Mouse (Mus musculus): ENCODE results near the gene Sh3kbp1. TPM values are rescaled to one million over a fixed set of nuclear protein-coding genes. Genes with fewer than 3 reads are reported as not detected.

Sh3kbp1 gene
- polyA plus RNA-seq, 1 experiment from 2014 or later: 29.6 TPM

- ATAC-seq (ENCODE audit: insufficient read depth, low FRiP score): no peak; the same call in 1 of the 2 replicates
- 76% methylated on average over 13 of the region's 13 CpGs for WGBS
These were observed 84.3 kb downstream of the Sh3kbp1 start for GRCm38 (mm10) chrX:159711070-159712029.

DNA sequence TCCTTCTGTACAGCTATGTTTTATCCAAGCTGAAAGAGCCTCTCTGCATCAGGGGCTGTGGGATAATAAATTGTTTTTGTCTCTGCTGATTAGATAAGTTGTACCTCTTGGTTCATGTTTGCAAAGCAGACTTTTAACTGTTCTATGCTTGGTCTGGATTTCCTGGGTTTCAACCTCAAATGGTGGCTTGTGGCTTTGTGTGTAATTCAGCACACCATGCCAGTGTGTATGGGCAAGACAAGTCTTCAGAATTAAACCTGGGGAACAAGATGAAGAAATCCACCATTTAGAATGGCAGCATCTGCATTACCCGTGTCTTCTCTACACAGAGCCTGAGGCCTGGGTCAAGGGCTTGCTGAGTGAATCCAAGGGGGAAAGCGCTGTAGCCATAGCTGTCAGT, 86.1 kb downstream of the Sh3kbp1 start:
- Histone ChIP-seq H3K27me3 (ENCODE audit: control insufficient read depth, insufficient read depth, low read length) (peaks cover 4% of the 10 kb centered on the region; the same call in 1 of the 2 replicates), H3K27ac (ENCODE audit: low read length) (no peak overlapping the region), H3K36me3 (ENCODE audit: control insufficient read depth, insufficient read depth, low read length) (no peaks in the 10 kb centered on the region), H3K9ac (ENCODE audit: low read length) (no peak overlapping the region), H3K4me2 (ENCODE audit: low read depth, low read length) (no peak overlapping the region), H3K4me3 (replicated peaks; ENCODE audit: low read length) (no peak overlapping the region), H3K4me1 (ENCODE audit: control insufficient read depth, insufficient read depth, low read length) (no peaks in the 10 kb centered on the region), H3K9me3 (replicated peaks; ENCODE audit: control insufficient read depth, low read length) (no peaks in the 10 kb centered on the region)
- WGBS: 88% methylated on average over 2 of the region's 2 CpGs
- ATAC-seq (ENCODE audit: insufficient read depth, low FRiP score): no peak

More at GRCm38 (mm10) chrX:159711070-159712029, 84.3 kb downstream of the Sh3kbp1 start:
- H3K9ac ChIP-seq (ENCODE audit: low read length): no peak overlapping the region
- H3K4me2 ChIP-seq (ENCODE audit: low read depth, low read length): no peak overlapping the region
- no peaks in the 10 kb centered on the region for H3K4me1 ChIP-seq (ENCODE audit: control insufficient read depth, insufficient read depth, low read length)
- H3K9me3 ChIP-seq (replicated peaks; ENCODE audit: control insufficient read depth, low read length): no peaks in the 10 kb centered on the region
- peaks cover 4% of the 10 kb centered on the region; the same call in 1 of the 2 replicates for H3K27me3 ChIP-seq (ENCODE audit: control insufficient read depth, insufficient read depth, low read length)
- no peak overlapping the region for H3K4me3 ChIP-seq (replicated peaks; ENCODE audit: low read length)
- H3K27ac ChIP-seq (ENCODE audit: low read length): no peak overlapping the region
- no peaks in the 10 kb centered on the region for H3K36me3 ChIP-seq (ENCODE audit: control insufficient read depth, insufficient read depth, low read length)

GRCm38 (mm10) chrX:159721390-159721789, 94.3 kb downstream of the Sh3kbp1 start:
- no peak for ATAC-seq (ENCODE audit: insufficient read depth, low FRiP score)
- H3K27me3 ChIP-seq (ENCODE audit: control insufficient read depth, insufficient read depth, low read length): peaks cover 3% of the 10 kb centered on the region; the same call in 1 of the 2 replicates
- H3K9me3 ChIP-seq (replicated peaks; ENCODE audit: control insufficient read depth, low read length): no peaks in the 10 kb centered on the region
- no peaks in the 10 kb centered on the region for H3K4me1 ChIP-seq (ENCODE audit: control insufficient read depth, insufficient read depth, low read length)
- no peak overlapping the region for H3K9ac ChIP-seq (ENCODE audit: low read length)
- no peak overlapping the region for H3K4me3 ChIP-seq (replicated peaks; ENCODE audit: low read length)
- H3K27ac ChIP-seq (ENCODE audit: low read length): no peak overlapping the region
- no peaks in the 10 kb centered on the region for H3K36me3 ChIP-seq (ENCODE audit: control insufficient read depth, insufficient read depth, low read length)
- no peak overlapping the region for H3K4me2 ChIP-seq (ENCODE audit: low read depth, low read length)
- 87% methylated on average over 1 of the region's 1 CpGs for WGBS

DNA sequence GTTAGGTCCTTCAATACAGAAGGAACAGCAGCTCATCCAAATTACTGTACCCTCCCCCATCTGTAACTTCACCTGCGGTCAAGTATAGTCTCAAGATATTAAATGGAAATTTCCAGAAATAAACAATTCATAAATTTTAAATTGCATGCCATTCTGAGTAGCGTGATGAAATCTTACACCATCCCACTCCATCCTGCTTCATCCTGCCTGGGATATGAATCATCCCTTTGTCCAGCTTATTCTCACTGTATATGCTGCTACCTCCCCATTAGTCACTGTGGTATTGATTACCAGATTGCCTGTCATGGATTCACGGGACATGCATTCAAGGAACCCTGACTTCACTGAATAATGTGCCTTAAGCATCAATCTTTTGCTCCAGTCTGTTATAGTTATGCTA, 104.3 kb downstream of the Sh3kbp1 start:
- Histone ChIP-seq H3K27ac (ENCODE audit: low read length) (no peak overlapping the region), H3K4me2 (ENCODE audit: low read depth, low read length) (no peak overlapping the region), H3K9ac (ENCODE audit: low read length) (no peak overlapping the region), H3K36me3 (ENCODE audit: control insufficient read depth, insufficient read depth, low read length) (no peaks in the 10 kb centered on the region), H3K27me3 (ENCODE audit: control insufficient read depth, insufficient read depth, low read length) (0 out of 2 replicates have a peak, but pooled peaks cover 3% of the 10 kb centered on the region), H3K9me3 (replicated peaks; ENCODE audit: control insufficient read depth, low read length) (no peaks in the 10 kb centered on the region), H3K4me1 (ENCODE audit: control insufficient read depth, insufficient read depth, low read length) (no peaks in the 10 kb centered on the region), H3K4me3 (replicated peaks; ENCODE audit: low read length) (no peak overlapping the region)
- WGBS: 76% methylated on average over 3 of the region's 3 CpGs
- ATAC-seq (ENCODE audit: insufficient read depth, low FRiP score): no peak

DNA sequence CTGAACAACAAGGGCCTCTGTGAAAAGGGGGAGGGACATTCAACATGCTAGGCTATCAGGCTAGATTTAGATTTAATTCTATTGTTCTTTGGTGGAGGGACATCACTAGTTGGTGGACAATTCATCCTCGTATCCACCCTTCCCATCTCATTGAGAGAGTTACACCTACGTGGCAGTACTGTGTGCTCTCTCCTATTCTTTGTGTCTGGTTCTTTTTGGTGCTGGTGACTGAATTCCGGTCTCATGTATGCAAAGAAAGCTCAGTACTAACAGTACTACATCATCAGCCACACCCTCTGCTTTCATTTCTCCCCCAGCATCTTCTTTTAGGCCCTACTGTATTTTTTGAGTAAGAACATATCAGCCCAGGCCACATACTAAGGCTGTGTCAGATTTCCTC, 105.8 kb downstream of the Sh3kbp1 start:
- Histone ChIP-seq H3K4me1 (ENCODE audit: control insufficient read depth, insufficient read depth, low read length) (no peaks in the 10 kb centered on the region), H3K36me3 (ENCODE audit: control insufficient read depth, insufficient read depth, low read length) (no peaks in the 10 kb centered on the region), H3K27ac (ENCODE audit: low read length) (no peak overlapping the region), H3K27me3 (ENCODE audit: control insufficient read depth, insufficient read depth, low read length) (0 out of 2 replicates have a peak, but pooled peaks cover 3% of the 10 kb centered on the region), H3K4me2 (ENCODE audit: low read depth, low read length) (no peak overlapping the region), H3K9me3 (replicated peaks; ENCODE audit: control insufficient read depth, low read length) (no peaks in the 10 kb centered on the region), H3K9ac (ENCODE audit: low read length) (no peak overlapping the region), H3K4me3 (replicated peaks; ENCODE audit: low read length) (no peak overlapping the region)
- WGBS: 81% methylated on average over 3 of the region's 3 CpGs
- no peak for ATAC-seq (ENCODE audit: insufficient read depth, low FRiP score)

GRCm38 (mm10) chrX:159733948-159734347, 106.9 kb downstream of the Sh3kbp1 start:
- Histone ChIP-seq H3K36me3 (ENCODE audit: control insufficient read depth, insufficient read depth, low read length) (no peaks in the 10 kb centered on the region), H3K27ac (ENCODE audit: low read length) (no peak overlapping the region), H3K9ac (ENCODE audit: low read length) (no peak overlapping the region), H3K4me1 (ENCODE audit: control insufficient read depth, insufficient read depth, low read length) (no peaks in the 10 kb centered on the region), H3K4me3 (replicated peaks; ENCODE audit: low read length) (no peak overlapping the region), H3K4me2 (ENCODE audit: low read depth, low read length) (no peak overlapping the region), H3K9me3 (replicated peaks; ENCODE audit: control insufficient read depth, low read length) (no peaks in the 10 kb centered on the region), H3K27me3 (ENCODE audit: control insufficient read depth, insufficient read depth, low read length) (0 out of 2 replicates have a peak, but pooled peaks cover 3% of the 10 kb centered on the region)
- WGBS: 73% methylated on average over 2 of the region's 2 CpGs
- no peak for ATAC-seq (ENCODE audit: insufficient read depth, low FRiP score)

- no peak for ATAC-seq (ENCODE audit: insufficient read depth, low FRiP score)
These were observed 108.5 kb downstream of the Sh3kbp1 start for GRCm38 (mm10) chrX:159735513-159736099.

DNA sequence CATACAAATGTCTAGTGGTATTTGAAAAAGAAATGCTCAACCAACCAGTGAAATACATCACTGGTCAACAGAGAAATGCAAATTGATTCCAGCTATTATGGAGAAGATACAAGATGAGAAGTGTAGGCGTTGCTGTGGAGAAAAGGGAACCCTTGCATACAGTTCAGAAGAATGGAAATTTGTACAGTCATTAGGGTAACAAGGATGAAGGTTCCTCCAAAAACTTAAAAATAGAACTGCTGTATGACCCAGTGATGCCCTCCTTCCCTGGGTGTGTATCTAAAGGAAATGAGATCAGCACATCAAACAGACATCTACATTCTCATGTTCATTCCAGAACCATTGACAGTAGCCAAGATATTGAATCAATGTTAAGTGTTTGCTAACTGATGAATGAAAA, 110.3 kb downstream of the Sh3kbp1 start:
- Histone ChIP-seq H3K4me1 (ENCODE audit: control insufficient read depth, insufficient read depth, low read length) (no peaks in the 10 kb centered on the region), H3K4me2 (ENCODE audit: low read depth, low read length) (no peak overlapping the region), H3K4me3 (replicated peaks; ENCODE audit: low read length) (no peak overlapping the region), H3K27me3 (ENCODE audit: control insufficient read depth, insufficient read depth, low read length) (peaks cover 3% of the 10 kb centered on the region; the same call in 1 of the 2 replicates), H3K36me3 (ENCODE audit: control insufficient read depth, insufficient read depth, low read length) (no peaks in the 10 kb centered on the region), H3K9me3 (replicated peaks; ENCODE audit: control insufficient read depth, low read length) (no peaks in the 10 kb centered on the region), H3K27ac (ENCODE audit: low read length) (no peak overlapping the region), H3K9ac (ENCODE audit: low read length) (no peak overlapping the region)
- WGBS: 72% methylated on average over 1 of the region's 1 CpGs
- no peak for ATAC-seq (ENCODE audit: insufficient read depth, low FRiP score)

More at GRCm38 (mm10) chrX:159735513-159736099, 108.5 kb downstream of the Sh3kbp1 start:
- Histone ChIP-seq H3K4me1 (ENCODE audit: control insufficient read depth, insufficient read depth, low read length) (no peaks in the 10 kb centered on the region), H3K4me2 (ENCODE audit: low read depth, low read length) (no peak overlapping the region), H3K36me3 (ENCODE audit: control insufficient read depth, insufficient read depth, low read length) (no peaks in the 10 kb centered on the region), H3K9me3 (replicated peaks; ENCODE audit: control insufficient read depth, low read length) (no peaks in the 10 kb centered on the region), H3K9ac (ENCODE audit: low read length) (no peak overlapping the region), H3K27ac (ENCODE audit: low read length) (no peak overlapping the region), H3K27me3 (ENCODE audit: control insufficient read depth, insufficient read depth, low read length) (peaks cover 3% of the 10 kb centered on the region; the same call in 1 of the 2 replicates), H3K4me3 (replicated peaks; ENCODE audit: low read length) (no peak overlapping the region)
- 55% methylated on average over 6 of the region's 6 CpGs for WGBS

- no peak overlapping the region for H3K27ac ChIP-seq (ENCODE audit: low read length)
- H3K36me3 ChIP-seq (ENCODE audit: control insufficient read depth, insufficient read depth, low read length): no peaks in the 10 kb centered on the region
- H3K4me2 ChIP-seq (ENCODE audit: low read depth, low read length): no peak overlapping the region
- 47% methylated on average over 5 of the region's 5 CpGs for WGBS
- H3K27me3 ChIP-seq (ENCODE audit: control insufficient read depth, insufficient read depth, low read length): no peaks in the 10 kb centered on the region; the same call in 1 of the 2 replicates
- H3K9ac ChIP-seq (ENCODE audit: low read length): no peak overlapping the region
- no peaks in the 10 kb centered on the region for H3K4me1 ChIP-seq (ENCODE audit: control insufficient read depth, insufficient read depth, low read length)
- no peak for ATAC-seq (ENCODE audit: insufficient read depth, low FRiP score)
- H3K9me3 ChIP-seq (replicated peaks; ENCODE audit: control insufficient read depth, low read length): no peaks in the 10 kb centered on the region
- no peak overlapping the region for H3K4me3 ChIP-seq (replicated peaks; ENCODE audit: low read length)
These were observed 117.0 kb downstream of the Sh3kbp1 start for GRCm38 (mm10) chrX:159744035-159744434.
